22 mouse cellular contexts compared by ENCODE assay signal in the genomic region with DNA sequence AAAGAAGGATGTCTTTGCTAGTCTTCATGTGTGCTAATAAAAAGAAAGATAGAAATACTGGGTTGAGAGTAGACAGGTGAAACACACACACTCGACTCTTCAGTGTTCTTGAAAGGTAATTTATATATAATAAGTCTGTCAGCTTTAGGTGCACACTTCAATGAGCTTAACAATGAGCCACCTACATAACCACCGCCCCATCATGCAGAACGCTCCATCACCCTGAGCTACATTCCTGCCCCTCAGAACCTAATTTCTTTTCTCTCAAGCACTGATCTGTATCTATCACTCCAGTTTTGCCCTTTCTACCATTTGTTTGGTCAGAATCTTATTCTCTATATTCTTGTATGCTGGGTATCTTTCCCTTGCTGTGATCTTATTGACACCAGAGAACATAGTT.
"Had no signal": no experiment of that assay in that cellular context is flagged by ENCODE, and none has a peak within 500 bp of the region (broad histone marks: within the 10 kb centered on the region; RNA-seq: fewer than 3 reads in every experiment).

No protein-coding gene starts in this region.

- H3K9ac ChIP-seq: heart, embryonic 13.5 days; heart, embryonic 15.5 days; hindbrain, embryonic 13.5 days; hindbrain, embryonic 15.5 days; limb, embryonic 13.5 days; limb, embryonic 15.5 days; liver, embryonic 12.5 days; liver, embryonic 14.5 days had no signal

- H3K4me1 ChIP-seq: heart, embryonic 13.5 days; heart, embryonic 15.5 days; hindbrain, embryonic 13.5 days; hindbrain, embryonic 15.5 days; limb, embryonic 13.5 days; limb, embryonic 15.5 days; liver, embryonic 12.5 days had no signal

- H3K4me3 ChIP-seq: heart, adult 2 months; heart, embryonic 13.5 days; heart, embryonic 15.5 days; hindbrain, embryonic 13.5 days; hindbrain, embryonic 15.5 days; limb, embryonic 13.5 days; limb, embryonic 15.5 days; liver, embryonic 12.5 days had no signal

- ATAC-seq: hindbrain, postnatal 0 days; liver, embryonic 12.5 days had no signal

- H3K27ac ChIP-seq: heart, adult 2 months; heart, embryonic 13.5 days; heart, embryonic 15.5 days; hindbrain, embryonic 13.5 days; hindbrain, embryonic 15.5 days; hindbrain, postnatal 0 days; limb, embryonic 13.5 days; limb, embryonic 15.5 days; liver, embryonic 12.5 days; liver, embryonic 14.5 days had no signal

- H3K9me3 ChIP-seq: heart, embryonic 13.5 days; heart, embryonic 15.5 days; hindbrain, embryonic 13.5 days; hindbrain, embryonic 15.5 days; limb, embryonic 13.5 days; limb, embryonic 15.5 days; liver, embryonic 12.5 days had no signal

- H3K36me3 ChIP-seq: heart, embryonic 13.5 days; heart, embryonic 15.5 days; hindbrain, embryonic 13.5 days; hindbrain, embryonic 15.5 days; limb, embryonic 13.5 days; limb, embryonic 15.5 days; liver, embryonic 12.5 days had no signal

- H3K27me3 ChIP-seq: hindbrain, embryonic 13.5 days; hindbrain, embryonic 15.5 days; limb, embryonic 13.5 days; limb, embryonic 15.5 days; liver, embryonic 12.5 days had no signal

- DNase-seq: gastrocnemius, postnatal 14 days; gastrocnemius, postnatal 36 days; heart, adult 11 months; heart, adult 2 months; heart, postnatal 14 days; heart, postnatal 36 days; kidney, adult 11 months; kidney, adult 9 months; kidney, postnatal 36 days; layer of hippocampus, postnatal 36 days; left cerebral cortex, postnatal 4 days; lung, adult 18-20 months had no signal

- H3K4me2 ChIP-seq: heart, embryonic 11.5 days; heart, embryonic 13.5 days; heart, embryonic 15.5 days; hindbrain, embryonic 13.5 days; hindbrain, embryonic 15.5 days; limb, embryonic 13.5 days; limb, embryonic 15.5 days; liver, embryonic 12.5 days had no signal
